Mouse (Mus musculus) forebrain, postnatal 0 days (tissue): ENCODE results near the gene March7. TPM values are rescaled to one million over a fixed set of nuclear protein-coding genes. Genes with fewer than 3 reads are reported as not detected.

Experiments
- ATAC-seq: fragments of 200-750 bp; cut with Nextera tagmentation; 2 replicates; pipeline ENCODE4 v1.8.0; 2017; ENCODE audit warnings: mild to moderate bottlenecking, moderate library complexity
- DNase-seq: peaks from one replicate; pipeline ENCODE4 v3.0.0-alpha.2; 2015
- H3K27ac ChIP-seq: fragments of 300-500 bp; sonication (generic); 2 replicates; pipeline ENCODE4 v1.5.1; 2014; ENCODE audit warnings: low read depth, mild to moderate bottlenecking, antibody characterized with exemption, low read length, moderate library complexity, mixed read lengths
- H3K27me3 ChIP-seq: fragments of 300-500 bp; sonication (generic); 2 replicates; pipeline ENCODE4 v1.6.1; 2014; ENCODE audit warnings: mild to moderate bottlenecking, low read length, mixed read lengths; ENCODE audit not compliant: insufficient read depth
- H3K36me3 ChIP-seq: fragments of 300-500 bp; sonication (generic); 2 replicates; pipeline ENCODE4 v1.6.1; 2014; ENCODE audit warnings: mild to moderate bottlenecking, moderate library complexity; ENCODE audit not compliant: insufficient read depth
- H3K4me1 ChIP-seq: fragments of 300-500 bp; sonication (generic); 2 replicates; pipeline ENCODE4 v1.6.1; 2014; ENCODE audit warnings: antibody characterized with exemption; ENCODE audit not compliant: insufficient read depth
- H3K4me2 ChIP-seq: fragments of 300-500 bp; sonication (generic); 2 replicates; pipeline ENCODE4 v1.6.1; 2014; ENCODE audit warnings: low read depth, mild to moderate bottlenecking, moderate library complexity
- H3K4me3 ChIP-seq: fragments of 300-500 bp; sonication (generic); 2 replicates; pipeline ENCODE4 v1.5.1; 2014; ENCODE audit warnings: low read depth, low read length, mixed read lengths
- H3K9ac ChIP-seq: fragments of 300-500 bp; sonication (generic); 2 replicates; pipeline ENCODE4 v1.6.1; 2014; ENCODE audit warnings: mild to moderate bottlenecking
- H3K9me3 ChIP-seq: fragments of 300-500 bp; sonication (generic); 2 replicates; pipeline ENCODE4 v1.6.1; 2016; ENCODE audit warnings: low read length
- CTCF ChIP-seq: sonication (generic); IDR thresholded peaks from 2 replicates; pipeline ENCODE4 v1.5.1; 2016; ENCODE audit warnings: antibody characterized with exemption, control low read depth, low read depth
- whole genome bisulfite sequencing: fragments of 180-500 bp; shearing (Covaris S2); extraction: QIAGEN DNeasy Blood & Tissue Kit; methylation state at CpG from one replicate; pipeline ENCODE4 v1.1.7; 2014; 5-methylcytosine and 5-hydroxymethylcytosine counted together
- polyA plus RNA-seq: library from polyadenylated mRNA; unstranded; fragments of >200 nt; fragmentation: Nextera tagmentation; extraction: Ambion mirVana; gene quantifications from 2 replicates; pipeline ENCODE4 v1.2.1, GENCODE M21; 2015
- total RNA-seq: library from RNA; depleted of rRNA; stranded (reverse); fragments of >200 nt; gene quantifications from 2 replicates; pipeline ENCODE4 v1.2.3, GENCODE M21; 2014

March7 gene
- total and polyA plus RNA-seq, 2 experiments from 2014 or later: 87.5 to 143 TPM

GRCm38 (mm10) chr2:60173595-60173994 is 36.1 kb upstream of the March7 start:
- Histone ChIP-seq H3K27ac (no peak overlapping the region), H3K36me3 (no peaks in the 10 kb centered on the region), H3K27me3 (no peaks in the 10 kb centered on the region), H3K4me1 (no peaks in the 10 kb centered on the region), H3K9ac (no peak overlapping the region), H3K9me3 (no peaks in the 10 kb centered on the region), H3K4me3 (no peak overlapping the region), H3K4me2 (no peak overlapping the region)
- TF ChIP-seq CTCF: no peak
- DNase-seq (no peak), ATAC-seq (no peak)
- WGBS: 85% methylated on average over 4 of the region's 4 CpGs

GRCm38 (mm10) chr2:60175078-60175477 is 34.6 kb upstream of the March7 start:
- DNase-seq (no peak), ATAC-seq (no peak)
- H3K4me1 ChIP-seq: no peaks in the 10 kb centered on the region
- no peaks in the 10 kb centered on the region for H3K36me3 ChIP-seq
- no peak overlapping the region for H3K4me2 ChIP-seq
- WGBS: 95% methylated on average over 3 of the region's 4 CpGs
- no peak overlapping the region for H3K4me3 ChIP-seq
- no peak overlapping the region for H3K27ac ChIP-seq
- no peaks in the 10 kb centered on the region for H3K27me3 ChIP-seq
- no peak overlapping the region for H3K9ac ChIP-seq
- H3K9me3 ChIP-seq: no peaks in the 10 kb centered on the region
- no peak for TF ChIP-seq CTCF

DNA sequence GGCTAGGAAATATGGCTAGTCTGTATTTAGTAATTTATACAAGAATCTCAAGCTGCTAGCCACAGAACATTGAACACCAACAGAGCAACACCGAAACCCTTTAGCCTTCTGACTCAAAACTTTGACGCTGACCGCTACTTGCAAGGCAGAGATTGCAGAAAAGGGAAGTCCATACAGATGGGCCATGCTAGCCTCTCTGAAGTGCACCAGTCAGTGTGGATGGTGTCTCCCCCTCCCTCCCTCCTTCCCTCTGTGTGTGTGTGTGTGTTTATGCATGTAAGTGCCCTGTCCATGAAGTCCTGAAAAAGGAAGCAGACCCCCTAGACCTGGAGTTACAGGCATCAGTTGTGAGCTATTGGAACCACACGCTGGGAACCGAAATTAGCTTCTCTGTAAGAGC is 33.6 kb upstream of the March7 start:
- Histone ChIP-seq H3K4me3 (no peak overlapping the region), H3K27ac (no peak overlapping the region), H3K4me1 (no peaks in the 10 kb centered on the region), H3K9ac (no peak overlapping the region), H3K27me3 (no peaks in the 10 kb centered on the region), H3K4me2 (no peak overlapping the region), H3K36me3 (no peaks in the 10 kb centered on the region), H3K9me3 (no peaks in the 10 kb centered on the region)
- no peak for TF ChIP-seq CTCF
- WGBS: 90% methylated on average over 5 of the region's 5 CpGs
- DNase-seq (no peak), ATAC-seq (no peak)

DNA sequence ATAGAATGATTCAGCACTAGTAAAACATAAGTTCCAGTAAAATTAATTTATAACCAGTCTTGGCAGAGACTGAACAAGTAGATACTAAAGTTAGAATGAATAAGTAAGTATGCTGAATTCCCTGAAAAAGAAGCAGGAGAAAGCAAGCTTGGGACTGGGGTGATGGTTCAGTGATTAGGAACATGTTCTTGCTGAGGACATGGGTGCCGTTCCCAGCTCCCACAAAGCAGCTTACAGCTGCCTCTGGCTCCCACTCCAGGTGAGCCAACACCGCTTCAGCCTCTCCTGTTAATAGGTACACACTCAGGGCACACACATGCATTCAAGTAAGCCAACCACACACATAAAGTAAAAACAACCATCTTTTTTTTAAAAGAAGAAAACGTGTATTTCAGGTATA is 32.2 kb upstream of the March7 start:
- 83% methylated on average over 3 of the region's 3 CpGs for WGBS
- H3K4me1 ChIP-seq: no peaks in the 10 kb centered on the region

GRCm38 (mm10) chr2:60181696-60182095 is 28.0 kb upstream of the March7 start:
- ATAC-seq (no peak), DNase-seq (no peak)
- H3K27ac ChIP-seq: no peak overlapping the region
- WGBS: 57% methylated on average over 2 of the region's 2 CpGs
- H3K27me3 ChIP-seq: no peaks in the 10 kb centered on the region
- H3K4me3 ChIP-seq: no peak overlapping the region
- TF ChIP-seq CTCF: no peak; the same call in 1 of the 2 replicates
- H3K4me1 ChIP-seq: no peaks in the 10 kb centered on the region
- H3K9ac ChIP-seq: no peak overlapping the region
- H3K36me3 ChIP-seq: no peaks in the 10 kb centered on the region
- no peaks in the 10 kb centered on the region for H3K9me3 ChIP-seq
- no peak overlapping the region for H3K4me2 ChIP-seq

More for the DNA sequence above, 32.2 kb upstream of the March7 start:
- no peak for TF ChIP-seq CTCF
- Histone ChIP-seq H3K9me3 (no peaks in the 10 kb centered on the region), H3K36me3 (no peaks in the 10 kb centered on the region), H3K4me3 (no peak overlapping the region), H3K4me2 (no peak overlapping the region), H3K9ac (no peak overlapping the region), H3K27ac (no peak overlapping the region), H3K27me3 (no peaks in the 10 kb centered on the region)
- ATAC-seq: no peak
- no peak for DNase-seq

DNA sequence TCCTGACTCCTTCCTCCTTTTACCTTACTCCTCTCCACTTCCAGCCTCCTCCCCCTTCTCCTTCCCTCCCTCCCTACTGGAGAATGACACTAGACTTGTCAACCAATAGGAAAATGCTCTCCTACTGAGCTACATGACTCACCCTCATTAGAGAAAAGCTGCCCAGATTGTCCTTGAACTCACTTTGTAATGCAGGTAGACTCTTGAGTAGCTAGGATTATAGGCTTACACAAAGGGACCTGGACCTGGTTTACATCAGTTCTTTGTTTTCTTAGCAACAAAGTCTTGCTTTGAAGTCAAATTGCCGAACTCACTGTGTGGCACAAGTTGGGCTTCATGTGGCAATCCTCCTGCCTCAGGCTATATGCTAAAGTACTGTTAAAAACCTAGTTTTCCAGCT is 12.8 kb upstream of the March7 start:
- H3K4me1 ChIP-seq: no peaks in the 10 kb centered on the region
- no peak overlapping the region for H3K4me3 ChIP-seq
- TF ChIP-seq CTCF: no peak
- no peak for ATAC-seq
- H3K27me3 ChIP-seq: no peaks in the 10 kb centered on the region
- H3K9ac ChIP-seq: no peak overlapping the region
- no peak for DNase-seq
- H3K4me2 ChIP-seq: no peak overlapping the region
- whole genome bisulfite sequencing: 32% methylated on average over 1 of the region's 1 CpGs
- H3K9me3 ChIP-seq: no peaks in the 10 kb centered on the region
- H3K36me3 ChIP-seq: no peaks in the 10 kb centered on the region
- no peak overlapping the region for H3K27ac ChIP-seq

DNA sequence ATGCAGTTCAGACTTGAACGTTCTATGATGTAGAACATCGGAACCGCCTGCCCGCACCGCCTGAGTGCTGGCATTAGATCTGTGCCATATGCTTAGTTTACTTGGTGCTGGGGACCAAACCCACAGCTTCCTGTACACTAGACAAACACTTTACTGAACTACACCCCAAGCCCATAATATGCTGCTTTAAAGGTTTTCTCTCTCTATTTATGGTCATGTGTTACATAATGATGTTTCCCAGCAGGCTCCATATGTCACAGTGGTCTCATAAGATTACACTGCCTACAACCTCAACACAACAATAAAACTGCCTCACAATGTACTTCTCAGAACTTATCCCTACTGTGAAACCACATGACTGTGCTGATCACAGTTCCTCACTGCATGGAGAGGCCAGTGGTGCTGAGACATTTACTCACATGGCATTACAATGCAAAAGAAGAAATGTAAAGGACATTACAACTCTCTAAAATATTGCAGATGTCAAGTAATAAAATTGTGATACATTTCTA is 9.6 kb upstream of the March7 start:
- TF ChIP-seq CTCF: no peak
- no peaks in the 10 kb centered on the region for H3K27me3 ChIP-seq

More for the DNA sequence above, 9.6 kb upstream of the March7 start:
- H3K4me1 ChIP-seq: no peaks in the 10 kb centered on the region
- H3K36me3 ChIP-seq: 0 out of 2 replicates have a peak, but pooled peaks cover 3% of the 10 kb centered on the region
- H3K27ac ChIP-seq: no peak overlapping the region
- no peak overlapping the region for H3K4me3 ChIP-seq
- DNase-seq: no peak
- H3K9me3 ChIP-seq: no peaks in the 10 kb centered on the region
- H3K4me2 ChIP-seq: no peak overlapping the region
- no peak for ATAC-seq
- 91% methylated on average over 5 of the region's 5 CpGs for WGBS
- no peak overlapping the region for H3K9ac ChIP-seq
